Mouse (Mus musculus) layer of hippocampus, postnatal 25 days (tissue): ENCODE measurements at regions not wholly inside any gene's neighbourhood (a gene's known extent, or its start where the extent isn't known, plus 50 kb on each side); places are given as distances from the start of the nearest gene placed in this dataset.
A peak's percentile ranks its signal among the peaks of the same experiment; 100 is the strongest.

ENCODE experiments used
- DNase-seq, 2 experiments: peaks; one replicate each; pipeline ENCODE4 v3.0.0; 2022; ENCODE audit warnings: mixed read lengths in 2 of 2, low spot score in 1 of 2; ENCODE audit errors: extremely low spot score in 1 of 2
- microRNA-seq, 2 experiments: library from miRNA; unstranded; fragments of <30 nt; microRNA quantifications; one replicate each; pipeline ENCODE4 v1.2.0; 2021

- DNase-seq, result peak in 1 of 2 experiments; percentile 17
Measured at GRCm38 (mm10) chr10:44599964-44600334, 71.6 kb upstream of the Prdm1 start.

GRCm38 (mm10) chr10:44599331-44599963 is 71.1 kb upstream of the Prdm1 start:
- DNase-seq, result no peak

GRCm38 (mm10) chr10:44598615-44599014 is 70.3 kb upstream of the Prdm1 start:
- DNase-seq, result no peak

DNA sequence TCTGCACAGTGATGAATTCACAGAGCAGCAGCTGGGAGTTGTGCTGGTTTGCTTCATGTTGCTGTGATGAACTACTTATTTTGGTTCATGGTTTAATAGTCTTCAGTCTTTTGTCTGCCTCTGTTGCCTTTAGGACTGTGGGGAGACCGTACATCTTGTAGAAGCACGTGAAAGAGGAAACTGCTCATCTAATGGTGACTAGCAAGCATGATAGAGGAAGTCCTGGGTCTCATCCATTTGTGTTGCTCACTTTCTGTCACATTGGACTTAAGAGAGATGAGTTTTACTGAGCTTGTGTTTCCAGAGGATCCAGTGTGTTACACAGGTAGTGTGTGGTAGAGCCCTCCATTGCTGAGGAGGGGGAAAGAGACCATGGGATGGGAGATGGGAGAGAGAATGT is 67.6 kb upstream of the Prdm1 start:
- no peak for DNase-seq

DNA sequence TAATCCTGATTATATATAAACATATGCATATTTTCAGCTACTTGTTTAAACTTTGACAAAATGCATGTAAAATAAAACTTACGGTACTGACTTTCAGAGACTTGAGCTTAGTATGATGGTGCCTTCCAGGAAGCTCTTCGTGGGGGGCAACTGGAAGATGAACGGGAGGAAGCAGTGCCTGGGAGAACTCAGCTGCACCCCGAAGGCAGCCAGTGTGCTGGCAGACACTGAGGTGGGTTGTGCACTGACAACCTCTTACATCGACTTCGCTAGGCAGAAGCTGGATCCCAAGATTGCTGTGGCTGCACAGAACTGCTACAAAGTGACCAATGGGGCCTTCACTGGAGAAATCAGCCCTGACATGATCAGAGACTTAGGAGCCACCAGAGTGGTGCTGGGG is 61.5 kb upstream of the Prdm1 start:
- no peak for DNase-seq

DNA sequence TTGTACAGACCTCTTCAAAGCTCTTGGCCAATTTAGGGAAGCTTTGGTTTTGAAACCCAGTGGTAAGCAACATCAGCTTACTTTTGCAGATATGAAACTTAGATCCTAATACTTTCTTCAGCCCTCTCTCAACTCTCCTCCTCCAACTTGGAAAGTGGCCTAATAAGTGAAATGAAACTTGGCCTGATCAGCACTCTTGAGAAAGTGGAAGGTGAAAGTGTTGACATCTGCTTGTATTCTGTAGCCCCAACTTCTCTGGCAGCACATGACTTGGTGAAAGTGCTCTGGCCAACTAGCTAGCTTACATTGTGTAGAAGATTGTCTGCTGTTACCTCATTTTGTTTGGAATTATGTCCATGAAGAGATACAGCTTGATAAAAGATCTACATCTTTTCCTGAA is 61.1 kb upstream of the Prdm1 start:
- no peak for DNase-seq

GRCm38 (mm10) chr10:44582736-44583135 is 54.4 kb upstream of the Prdm1 start:
- no peak for DNase-seq

Small RNAs in the stretch of these regions (microRNA-seq; reads per million reads assigned to microRNA genes)
- 0 reads per million in 2 experiments for gene Gm24271
